Mouse (Mus musculus) 416B (cell line): ENCODE results near the gene Rps29.

ENCODE experiments used
- DNase-seq: peaks from one replicate; pipeline ENCODE4 v3.0.0; 2011; ENCODE audit warnings: low read depth

Rps29 gene

GRCm38 (mm10) chr12:69158765-69159577, at the start of gene Rps29:
Gene Rps29 (minus strand): TSS chr12:69159186.
- DNase-seq, result peak; percentile 100

- peak; percentile 41 for DNase-seq
Measured at GRCm38 (mm10) chr12:69208520-69208919, 49.5 kb upstream of the Rps29 start.

- DNase-seq, result no peak
Measured at GRCm38 (mm10) chr12:69207926-69208325, 48.9 kb upstream of the Rps29 start.

- DNase-seq, result no peak
Measured at GRCm38 (mm10) chr12:69207396-69207795, 48.4 kb upstream of the Rps29 start.

GRCm38 (mm10) chr12:69204052-69204833, 45.3 kb upstream of the Rps29 start, which contains the start of gene Gm49384:
Gene Gm49384 (minus strand): TSS chr12:69204267.
- no peak for DNase-seq

GRCm38 (mm10) chr12:69198985-69199384, 40.0 kb upstream of the Rps29 start:
- no peak for DNase-seq

- DNase-seq, result peak; percentile 75
Measured at GRCm38 (mm10) chr12:69198164-69198535, 39.2 kb upstream of the Rps29 start, which contains the start of gene Dnaaf2. Gene Dnaaf2 (minus strand): TSS chr12:69198429.

- DNase-seq, result peak; percentile 57
Measured at GRCm38 (mm10) chr12:69197378-69198163, 38.6 kb upstream of the Rps29 start.

- DNase-seq, result peak; percentile 82
Measured at GRCm38 (mm10) chr12:69196444-69197377, 37.7 kb upstream of the Rps29 start, which contains the start of gene Gm49383. Gene Gm49383 (minus strand): TSS chr12:69197104.

- DNase-seq, result no peak
Measured at GRCm38 (mm10) chr12:69192637-69193036, 33.7 kb upstream of the Rps29 start.

GRCm38 (mm10) chr12:69191396-69191795, 32.4 kb upstream of the Rps29 start:
- no peak for DNase-seq

GRCm38 (mm10) chr12:69190522-69190921, 31.5 kb upstream of the Rps29 start:
- peak; percentile 43 for DNase-seq

GRCm38 (mm10) chr12:69190074-69190473, 31.1 kb upstream of the Rps29 start:
- DNase-seq, result no peak

- no peak for DNase-seq
Measured at GRCm38 (mm10) chr12:69186811-69187471, 28.0 kb upstream of the Rps29 start.

GRCm38 (mm10) chr12:69185371-69185770, 26.4 kb upstream of the Rps29 start:
- no peak for DNase-seq

GRCm38 (mm10) chr12:69184342-69185295, 25.6 kb upstream of the Rps29 start:
- peak; percentile 59 for DNase-seq

GRCm38 (mm10) chr12:69183583-69184308, 24.8 kb upstream of the Rps29 start, which contains the start of the genes Rpl36al and Mgat2:
Gene Rpl36al (minus strand): TSS chr12:69184083.
Gene Mgat2 (plus strand): TSS chr12:69184157.
- peak; percentile 98 for DNase-seq

GRCm38 (mm10) chr12:69181800-69182199, 22.8 kb upstream of the Rps29 start:
- no peak for DNase-seq
